Mouse (Mus musculus) heart, embryonic 12.5 days (tissue): ENCODE measurements around the gene Kcnj10. TPM values are rescaled to one million over a fixed set of nuclear protein-coding genes. Genes with fewer than 3 reads are reported as not detected.

Source experiments
- ATAC-seq: fragments of 200-750 bp; cut with Nextera tagmentation; 2 replicates; pipeline ENCODE4 v1.8.0; 2017; ENCODE audit warnings: moderate TSS enrichment, moderate library complexity; ENCODE audit not compliant: insufficient number of reproducible peaks, low FRiP score
- H3K27ac ChIP-seq: fragments of 300-500 bp; sonication (generic); 2 replicates; pipeline ENCODE4 v1.5.1; 2016; ENCODE audit warnings: mild to moderate bottlenecking, moderate library complexity; ENCODE audit not compliant: poor library complexity, severe bottlenecking
- H3K27me3 ChIP-seq: fragments of 300-500 bp; sonication (generic); replicated peaks from 2 replicates; pipeline ENCODE4 v1.6.1; 2016; ENCODE audit warnings: mild to moderate bottlenecking, moderate library complexity
- H3K36me3 ChIP-seq: fragments of 300-500 bp; sonication (generic); 2 replicates; pipeline ENCODE4 v1.6.1; 2016; ENCODE audit warnings: mild to moderate bottlenecking, moderate library complexity
- H3K4me1 ChIP-seq: fragments of 300-500 bp; sonication (generic); replicated peaks from 2 replicates; pipeline ENCODE4 v1.6.1; 2016; ENCODE audit warnings: mild to moderate bottlenecking
- H3K4me2 ChIP-seq: fragments of 300-500 bp; sonication (generic); 2 replicates; pipeline ENCODE4 v1.6.1; 2016; ENCODE audit warnings: mild to moderate bottlenecking, moderate library complexity
- H3K4me3 ChIP-seq: fragments of 300-500 bp; sonication (generic); 2 replicates; pipeline ENCODE4 v1.5.1; 2016; ENCODE audit warnings: mild to moderate bottlenecking
- H3K9ac ChIP-seq: fragments of 300-500 bp; sonication (generic); 2 replicates; pipeline ENCODE4 v1.6.1; 2016; ENCODE audit warnings: mild to moderate bottlenecking, moderate library complexity
- H3K9me3 ChIP-seq: fragments of 300-500 bp; sonication (generic); replicated peaks from 2 replicates; pipeline ENCODE4 v1.6.1; 2016; ENCODE audit warnings: mild to moderate bottlenecking, moderate library complexity
- WGBS: fragments of 180-500 bp; shearing (Covaris S2); methylation state at CpG from one replicate; pipeline ENCODE4 v1.1.7; 2016; 5-methylcytosine and 5-hydroxymethylcytosine counted together
- polyA plus RNA-seq: library from polyadenylated mRNA; unstranded; fragments of >200 nt; fragmentation: Nextera tagmentation; extraction: Ambion mirVana; gene quantifications from 2 replicates; pipeline ENCODE4 v1.2.1, GENCODE M21; 2016

Gene Kcnj10
- polyA plus RNA-seq, 1 experiment from 2014 or later: not detected

DNA sequence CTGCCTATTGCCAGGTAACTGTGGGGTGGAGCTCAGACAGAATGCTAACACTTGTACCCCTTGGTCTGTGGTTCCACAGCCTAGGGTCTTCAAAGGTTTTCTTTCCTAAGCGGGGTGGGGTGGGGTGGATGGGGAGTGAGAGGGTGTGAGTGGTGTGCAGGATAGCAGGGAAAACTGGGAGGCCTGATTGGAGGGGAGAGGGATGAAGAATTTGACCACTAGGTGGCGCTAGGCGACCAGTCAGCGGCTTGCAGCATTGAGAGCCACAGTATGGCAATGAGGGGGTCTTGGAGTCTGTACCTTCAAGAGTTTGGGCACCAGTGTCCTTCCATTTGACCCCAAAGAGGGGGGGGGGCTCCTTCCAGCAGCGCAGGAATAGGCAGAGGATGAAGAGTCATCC lies 71.2 kb downstream of the Kcnj10 start:
- H3K9ac ChIP-seq: no peak overlapping the region
- peak; percentile 72; the same call in 1 of the 2 replicates for ATAC-seq
- H3K27ac ChIP-seq: no peak overlapping the region
- no peaks in the 10 kb centered on the region for H3K36me3 ChIP-seq
- H3K4me1 ChIP-seq: 0 out of 2 replicates have a peak, but pooled peaks cover 3% of the 10 kb centered on the region
- peaks cover 6% of the 10 kb centered on the region; the same call in 1 of the 2 replicates for H3K27me3 ChIP-seq
- no peak overlapping the region for H3K4me3 ChIP-seq
- WGBS: 0% methylated on average over 5 of the region's 5 CpGs
- H3K9me3 ChIP-seq: no peaks in the 10 kb centered on the region
- H3K4me2 ChIP-seq: no peak overlapping the region

DNA sequence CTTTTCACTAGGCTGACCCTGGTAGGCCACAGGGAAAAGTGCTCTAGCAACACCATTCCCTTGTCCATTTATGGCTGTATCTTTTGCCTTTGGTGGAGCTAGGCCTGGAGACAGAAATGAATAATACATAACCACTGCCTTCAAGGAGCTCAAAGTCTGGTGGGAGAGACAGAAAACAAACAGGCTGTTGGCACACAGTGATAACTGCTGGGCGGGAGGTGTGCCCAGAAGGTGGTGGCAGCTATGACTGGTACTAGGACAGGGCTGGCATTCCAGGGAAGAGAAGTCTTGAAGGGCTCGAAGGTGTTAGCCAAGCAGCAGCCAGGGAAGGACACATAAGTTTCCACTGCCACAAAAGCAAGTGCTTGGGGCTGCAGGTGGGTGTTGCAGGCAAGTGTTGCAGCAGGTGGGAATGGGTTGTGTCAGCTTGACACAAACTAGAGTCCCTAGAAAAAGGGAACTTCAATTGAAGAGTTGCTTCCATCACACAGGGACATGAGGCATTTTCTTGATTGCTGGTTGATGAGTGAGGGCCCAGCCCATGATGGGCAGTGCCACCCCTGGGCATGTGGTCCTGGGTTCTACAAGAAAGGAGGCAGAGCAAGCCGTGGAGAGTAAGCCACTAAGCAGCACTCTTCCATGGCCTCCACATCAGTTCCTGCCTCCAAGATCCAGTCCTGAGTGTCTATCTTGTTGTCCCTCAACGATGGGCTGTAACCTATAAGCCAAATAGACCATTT lies 72.7 kb downstream of the Kcnj10 start:
- Histone ChIP-seq H3K4me1 (0 out of 2 replicates have a peak, but pooled peaks cover 3% of the 10 kb centered on the region), H3K4me2 (no peak overlapping the region), H3K36me3 (no peaks in the 10 kb centered on the region), H3K27me3 (no peaks in the 10 kb centered on the region), H3K9ac (no peak overlapping the region), H3K9me3 (no peaks in the 10 kb centered on the region), H3K27ac (no peak overlapping the region), H3K4me3 (no peak overlapping the region)
- 79% methylated on average over 4 of the region's 4 CpGs for WGBS
- ATAC-seq: no peak

DNA sequence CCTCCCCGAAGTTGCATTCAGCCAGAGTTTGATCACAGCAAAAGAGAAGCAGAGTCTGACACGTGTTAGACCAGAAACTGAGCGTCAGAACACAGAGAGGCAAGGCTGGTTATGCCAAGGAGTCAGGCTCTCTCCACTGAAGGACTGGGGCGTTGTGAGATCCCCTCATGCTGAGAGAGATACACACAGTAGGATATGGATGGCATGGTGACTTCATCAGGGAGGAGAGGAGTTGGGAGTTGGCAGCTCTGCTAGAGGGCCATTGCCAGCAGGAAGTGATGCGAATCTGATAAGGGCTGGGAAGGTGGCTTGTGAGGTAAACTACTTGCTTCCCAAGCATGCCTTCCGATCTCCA lies 73.2 kb downstream of the Kcnj10 start:
- ATAC-seq: no peak
- WGBS: 74% methylated on average over 6 of the region's 6 CpGs
- no peak overlapping the region for H3K4me3 ChIP-seq
- H3K27me3 ChIP-seq: no peaks in the 10 kb centered on the region
- no peak overlapping the region for H3K9ac ChIP-seq
- H3K4me2 ChIP-seq: no peak overlapping the region
- H3K9me3 ChIP-seq: no peaks in the 10 kb centered on the region
- H3K27ac ChIP-seq: no peak overlapping the region
- H3K4me1 ChIP-seq: 0 out of 2 replicates have a peak, but pooled peaks cover 3% of the 10 kb centered on the region
- H3K36me3 ChIP-seq: no peaks in the 10 kb centered on the region

DNA sequence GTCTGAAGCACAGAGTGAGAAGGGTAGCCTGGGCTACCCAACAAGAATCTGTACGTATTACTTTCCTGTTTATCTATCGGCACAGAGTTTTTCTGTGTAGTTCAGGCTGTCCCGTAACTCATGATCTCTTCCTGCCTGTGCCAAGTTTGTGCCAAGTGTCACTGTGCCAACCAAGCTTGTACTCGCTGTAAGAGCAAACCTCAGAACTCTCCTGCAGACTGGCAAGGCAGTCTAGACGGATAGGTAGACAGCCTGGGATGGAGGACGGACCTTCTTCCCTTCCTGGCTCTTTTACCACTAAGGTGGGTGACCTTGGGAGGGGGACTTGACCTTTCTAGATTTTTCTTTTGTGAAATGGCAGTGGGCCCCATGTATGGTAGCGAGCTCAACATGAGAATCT lies 74.1 kb downstream of the Kcnj10 start:
- 78% methylated on average over 7 of the region's 7 CpGs for whole genome bisulfite sequencing
- no peak for ATAC-seq
- no peak overlapping the region for H3K4me2 ChIP-seq
- no peak overlapping the region for H3K27ac ChIP-seq
- no peaks in the 10 kb centered on the region for H3K27me3 ChIP-seq
- 0 out of 2 replicates have a peak, but pooled peaks cover 3% of the 10 kb centered on the region for H3K4me1 ChIP-seq
- no peaks in the 10 kb centered on the region for H3K9me3 ChIP-seq
- H3K36me3 ChIP-seq: no peaks in the 10 kb centered on the region
- no peak overlapping the region for H3K4me3 ChIP-seq
- no peak overlapping the region for H3K9ac ChIP-seq

DNA sequence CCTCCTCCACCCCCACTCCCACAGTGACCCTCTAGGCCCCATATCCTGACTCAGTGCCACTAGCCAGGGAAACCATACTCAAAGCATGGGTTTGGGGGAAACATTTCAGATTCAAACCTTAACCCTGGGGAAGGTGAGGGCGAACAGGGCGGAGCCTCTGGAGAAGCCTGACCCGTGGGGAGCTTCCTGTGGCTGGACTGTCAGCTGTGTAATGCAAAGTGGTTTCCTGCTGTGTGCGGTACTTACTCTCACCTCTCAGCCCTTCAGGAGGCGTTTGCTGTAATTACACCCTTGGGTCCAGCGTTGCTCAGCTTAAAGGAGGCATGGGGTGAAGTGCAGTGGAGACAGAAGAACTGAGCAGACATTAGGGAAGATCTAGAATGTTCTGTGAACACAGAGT lies 77.2 kb downstream of the Kcnj10 start:
- H3K4me3 ChIP-seq: no peak overlapping the region
- no peaks in the 10 kb centered on the region for H3K36me3 ChIP-seq
- no peaks in the 10 kb centered on the region for H3K9me3 ChIP-seq
- no peak overlapping the region for H3K9ac ChIP-seq
- no peak overlapping the region for H3K4me2 ChIP-seq
- no peak for ATAC-seq
- 23% methylated on average over 6 of the region's 6 CpGs for WGBS
- no peak overlapping the region for H3K27ac ChIP-seq
- H3K27me3 ChIP-seq: no peaks in the 10 kb centered on the region
- no peaks in the 10 kb centered on the region for H3K4me1 ChIP-seq

DNA sequence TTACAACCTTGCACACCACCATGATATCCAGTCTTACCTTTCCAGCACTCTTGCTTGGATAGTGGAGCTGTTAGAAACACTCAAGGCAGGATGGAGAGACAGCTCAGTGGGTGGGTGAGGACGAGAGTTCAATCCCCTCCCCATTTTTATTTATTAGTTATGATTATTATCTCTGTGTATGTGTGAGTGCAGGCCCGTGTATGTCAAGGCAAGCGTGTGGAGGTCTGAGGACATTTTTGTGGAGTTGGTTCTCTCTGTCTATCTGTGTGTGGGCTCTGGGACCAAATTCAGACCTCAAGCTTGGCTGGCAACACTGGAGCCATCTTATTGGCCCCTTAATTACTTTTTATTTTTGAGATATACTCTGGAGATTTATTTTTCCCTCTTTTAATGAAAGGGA lies 77.6 kb downstream of the Kcnj10 start:
- Histone ChIP-seq H3K27ac (no peak overlapping the region), H3K4me3 (no peak overlapping the region), H3K4me2 (no peak overlapping the region), H3K4me1 (no peaks in the 10 kb centered on the region), H3K9me3 (no peaks in the 10 kb centered on the region), H3K27me3 (no peaks in the 10 kb centered on the region), H3K9ac (no peak overlapping the region), H3K36me3 (no peaks in the 10 kb centered on the region)
- no peak for ATAC-seq
- 78% methylated on average over 3 of the region's 3 CpGs for WGBS

DNA sequence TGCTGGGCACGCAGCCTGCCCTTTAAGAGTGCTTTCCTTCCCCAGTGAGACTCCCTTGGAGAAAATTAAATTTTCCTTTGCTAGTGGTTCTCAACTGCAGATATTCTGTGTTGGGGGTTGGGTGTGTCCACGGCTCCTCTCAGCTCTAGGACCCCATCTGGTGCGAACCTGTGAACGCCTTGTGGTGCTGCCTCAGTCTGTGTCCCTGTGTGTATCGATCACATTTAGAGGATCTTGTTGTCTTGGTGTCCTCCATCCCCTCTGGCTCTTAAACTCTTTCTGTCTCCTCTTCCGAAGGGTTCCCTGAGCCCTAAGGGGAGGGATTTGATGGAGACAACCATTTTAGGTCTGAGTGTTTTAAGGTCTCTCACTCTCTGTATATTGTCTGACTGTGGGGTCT lies 79.2 kb downstream of the Kcnj10 start:
- H3K27me3 ChIP-seq: no peaks in the 10 kb centered on the region
- WGBS: 68% methylated on average over 6 of the region's 6 CpGs
- no peaks in the 10 kb centered on the region for H3K36me3 ChIP-seq
- no peak for ATAC-seq
- no peak overlapping the region for H3K27ac ChIP-seq
- no peak overlapping the region for H3K4me2 ChIP-seq
- no peaks in the 10 kb centered on the region for H3K9me3 ChIP-seq
- H3K4me3 ChIP-seq: no peak overlapping the region
- H3K4me1 ChIP-seq: no peaks in the 10 kb centered on the region
- no peak overlapping the region for H3K9ac ChIP-seq

DNA sequence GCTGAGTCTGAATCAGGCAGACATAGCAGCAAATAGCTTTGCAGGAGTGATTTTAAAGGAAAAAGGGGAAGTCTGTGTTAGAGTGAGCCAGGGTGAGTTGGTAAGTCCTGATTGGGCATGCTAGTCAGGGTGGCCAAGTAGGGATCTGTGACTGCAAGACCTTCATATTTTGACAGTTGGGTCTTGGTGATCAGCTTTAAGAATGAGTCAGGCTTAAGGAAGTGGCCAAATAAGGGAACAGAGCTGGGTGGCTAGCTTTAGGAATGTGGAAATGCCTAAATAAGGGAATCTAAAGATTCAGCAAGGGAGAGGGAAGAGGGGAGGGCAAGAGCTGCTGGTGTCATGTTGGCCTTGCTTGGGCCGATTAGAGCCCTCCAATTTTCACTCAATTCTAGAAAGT lies 82.4 kb downstream of the Kcnj10 start:
- H3K9me3 ChIP-seq: no peaks in the 10 kb centered on the region
- no peaks in the 10 kb centered on the region for H3K27me3 ChIP-seq
- H3K9ac ChIP-seq: no peak overlapping the region
- H3K27ac ChIP-seq: no peak overlapping the region
- H3K4me2 ChIP-seq: no peak overlapping the region
- H3K4me3 ChIP-seq: no peak overlapping the region
- WGBS: 21% methylated on average over 1 of the region's 1 CpGs
- no peaks in the 10 kb centered on the region for H3K36me3 ChIP-seq
- no peak for ATAC-seq
- H3K4me1 ChIP-seq: no peaks in the 10 kb centered on the region

Other genes with a start within 250 kb of the Kcnj10 start
- 133 and 139 TPM in 2 replicates for gene Pex19, start 214.5 kb upstream of the Kcnj10 start, polyA plus RNA-seq
- gene Dcaf8, start 193.1 kb upstream of the Kcnj10 start, polyA plus RNA-seq: 123 and 125 TPM in 2 replicates
- 156 and 164 TPM in 2 replicates for gene Pea15a, start 134.4 kb upstream of the Kcnj10 start, polyA plus RNA-seq
- gene Casq1, start 121.3 kb upstream of the Kcnj10 start, polyA plus RNA-seq: 182 and 185 TPM in 2 replicates
- 0.17 and 0.19 TPM in 2 replicates for gene Atp1a4, start 82.8 kb upstream of the Kcnj10 start, polyA plus RNA-seq
- 24.0 and 26.1 TPM in 2 replicates for gene Igsf8, start 79.6 kb upstream of the Kcnj10 start, polyA plus RNA-seq
- gene Atp1a2, start 43.1 kb upstream of the Kcnj10 start, polyA plus RNA-seq: 23.4 and 25.9 TPM in 2 replicates
- not detected in 2 replicates for gene Kcnj9, start 11.9 kb upstream of the Kcnj10 start, polyA plus RNA-seq
- 8.5 and 9.4 TPM in 2 replicates for gene Pigm, start 35.3 kb downstream of the Kcnj10 start, polyA plus RNA-seq
- 0.95 and 1.3 TPM in 2 replicates for gene Slamf9, start 134.1 kb downstream of the Kcnj10 start, polyA plus RNA-seq
- gene Igsf9, start 140.6 kb downstream of the Kcnj10 start, polyA plus RNA-seq: 11.4 and 11.8 TPM in 2 replicates
- gene Tagln2, start 158.8 kb downstream of the Kcnj10 start, polyA plus RNA-seq: 351 and 387 TPM in 2 replicates
- gene Cfap45, start 179.6 kb downstream of the Kcnj10 start, polyA plus RNA-seq: 1.7 and 3.0 TPM in 2 replicates
- gene Vsig8, start 214.7 kb downstream of the Kcnj10 start, polyA plus RNA-seq: 0.24 and 0.33 TPM in 2 replicates
- gene Slamf8, start 249.4 kb downstream of the Kcnj10 start, polyA plus RNA-seq: not detected in 2 replicates